Mouse (Mus musculus) thymus, adult 2 months (tissue): ENCODE measurements around the gene Hirip3.

Experiments used
- CTCF ChIP-seq: fragments of 200-500 bp; IDR thresholded peaks from 2 replicates; pipeline ENCODE4 v1.5.1; 2012; ENCODE audit warnings: mild to moderate bottlenecking, control low read depth, low read length, moderate library complexity, borderline replicate concordance; ENCODE audit not compliant: control insufficient read depth, poor library complexity, insufficient read depth; ENCODE audit errors: extremely low read depth
- POLR2A ChIP-seq: fragments of 200-500 bp; IDR thresholded peaks from 2 replicates; pipeline ENCODE4 v1.6.1; 2012; ENCODE audit warnings: mild to moderate bottlenecking, low read length, control low read depth, moderate library complexity; ENCODE audit not compliant: control insufficient read depth, poor library complexity, insufficient read depth; ENCODE audit errors: extremely low read depth

GRCm38 (mm10) chr7:126818818-126819217, 43.0 kb upstream of the Hirip3 start:
- TF ChIP-seq CTCF: no peak
- TF ChIP-seq POLR2A: no peak
